Mouse (Mus musculus) limb, embryonic 15.5 days (tissue): Measurements from ENCODE around the gene Hist1h2ba. TPM values are rescaled to one million over a fixed set of nuclear protein-coding genes. Genes with fewer than 3 reads are reported as not detected.

Source experiments
- ATAC-seq: fragments of 200-750 bp; cut with Nextera tagmentation; 2 replicates; pipeline ENCODE4 v1.8.0; 2017; ENCODE audit warnings: low read depth, moderate TSS enrichment; ENCODE audit not compliant: insufficient number of reproducible peaks, low FRiP score, low TSS enrichment
- H3K27ac ChIP-seq: fragments of 300-500 bp; sonication (generic); 2 replicates; pipeline ENCODE4 v1.5.1; 2015; ENCODE audit warnings: moderate library complexity, mild to moderate bottlenecking, inconsistent platforms
- H3K27me3 ChIP-seq: fragments of 300-500 bp; sonication (generic); 2 replicates; pipeline ENCODE4 v1.6.1; 2015; ENCODE audit warnings: inconsistent platforms
- H3K36me3 ChIP-seq: fragments of 300-500 bp; sonication (generic); 2 replicates; pipeline ENCODE4 v1.6.1; 2015; ENCODE audit warnings: inconsistent platforms
- H3K4me1 ChIP-seq: fragments of 300-500 bp; sonication (generic); 2 replicates; pipeline ENCODE4 v1.6.1; 2015; ENCODE audit warnings: inconsistent platforms
- H3K4me2 ChIP-seq: fragments of 300-500 bp; sonication (generic); 2 replicates; pipeline ENCODE4 v1.6.1; 2015; ENCODE audit warnings: mild to moderate bottlenecking, inconsistent platforms
- H3K4me3 ChIP-seq: fragments of 300-500 bp; sonication (generic); 2 replicates; pipeline ENCODE4 v1.5.1; 2015; ENCODE audit warnings: mild to moderate bottlenecking, inconsistent platforms
- H3K9ac ChIP-seq: fragments of 300-500 bp; sonication (generic); 2 replicates; pipeline ENCODE4 v1.6.1; 2015; ENCODE audit warnings: inconsistent platforms
- H3K9me3 ChIP-seq: fragments of 300-500 bp; sonication (generic); 2 replicates; pipeline ENCODE4 v1.6.1; 2016; ENCODE audit warnings: inconsistent platforms
- WGBS: fragments of 180-500 bp; shearing (Covaris S2); methylation state at CpG from one replicate; pipeline ENCODE4 v1.1.7; 2015; 5-methylcytosine and 5-hydroxymethylcytosine counted together
- polyA plus RNA-seq: library from polyadenylated mRNA; unstranded; fragments of >200 nt; fragmentation: Nextera tagmentation; extraction: Ambion mirVana; gene quantifications from 2 replicates; pipeline ENCODE4 v1.2.1, GENCODE M21; 2015

Gene Hist1h2ba
- polyA plus RNA-seq, 1 experiment from 2014 or later, result not detected

GRCm38 (mm10) chr13:23930904-23931303 is 3.1 kb downstream of the Hist1h2ba start:
- H3K36me3 ChIP-seq, result no peaks in the 10 kb centered on the region
- WGBS, result 25% methylated on average over 11 of the region's 11 CpGs
- no peak overlapping the region for H3K9ac ChIP-seq
- no peak overlapping the region for H3K4me2 ChIP-seq
- no peak for ATAC-seq
- no peaks in the 10 kb centered on the region for H3K27me3 ChIP-seq
- H3K4me3 ChIP-seq, result no peak overlapping the region
- H3K9me3 ChIP-seq, result no peaks in the 10 kb centered on the region
- H3K27ac ChIP-seq, result no peak overlapping the region
- H3K4me1 ChIP-seq, result 0 out of 2 replicates have a peak, but pooled peaks cover 4% of the 10 kb centered on the region

GRCm38 (mm10) chr13:23930461-23930860 is 3.5 kb downstream of the Hist1h2ba start:
- Histone ChIP-seq H3K9ac (no peak overlapping the region), H3K27ac (no peak overlapping the region), H3K36me3 (no peaks in the 10 kb centered on the region), H3K4me2 (no peak overlapping the region), H3K9me3 (no peaks in the 10 kb centered on the region), H3K4me3 (no peak overlapping the region), H3K27me3 (no peaks in the 10 kb centered on the region), H3K4me1 (0 out of 2 replicates have a peak, but pooled peaks cover 4% of the 10 kb centered on the region)
- 78% methylated on average over 9 of the region's 9 CpGs for WGBS
- no peak for ATAC-seq

- H3K27me3 ChIP-seq, result no peaks in the 10 kb centered on the region
- H3K4me3 ChIP-seq, result no peak overlapping the region
- no peak overlapping the region for H3K4me2 ChIP-seq
- H3K9ac ChIP-seq, result no peak overlapping the region
- no peaks in the 10 kb centered on the region for H3K36me3 ChIP-seq
- H3K9me3 ChIP-seq, result no peaks in the 10 kb centered on the region
- WGBS, result 60% methylated on average over 3 of the region's 3 CpGs
- H3K4me1 ChIP-seq, result 0 out of 2 replicates have a peak, but pooled peaks cover 4% of the 10 kb centered on the region
- no peak overlapping the region for H3K27ac ChIP-seq
- ATAC-seq, result no peak
Measured at GRCm38 (mm10) chr13:23928637-23929036, 5.3 kb downstream of the Hist1h2ba start.

- H3K9me3 ChIP-seq, result no peaks in the 10 kb centered on the region
- ATAC-seq, result no peak
Measured at GRCm38 (mm10) chr13:23925792-23926191, 8.2 kb downstream of the Hist1h2ba start.

GRCm38 (mm10) chr13:23917674-23918073 is 16.3 kb downstream of the Hist1h2ba start:
- no peaks in the 10 kb centered on the region for H3K9me3 ChIP-seq
- no peak for ATAC-seq
- no peaks in the 10 kb centered on the region for H3K27me3 ChIP-seq
- no peak overlapping the region for H3K4me2 ChIP-seq
- no peaks in the 10 kb centered on the region for H3K4me1 ChIP-seq
- 76% methylated on average over 4 of the region's 4 CpGs for WGBS
- no peaks in the 10 kb centered on the region for H3K36me3 ChIP-seq
- no peak overlapping the region for H3K9ac ChIP-seq
- no peak overlapping the region for H3K4me3 ChIP-seq
- no peak overlapping the region for H3K27ac ChIP-seq

More at GRCm38 (mm10) chr13:23925792-23926191, 8.2 kb downstream of the Hist1h2ba start:
- Histone ChIP-seq H3K4me3 (no peak overlapping the region), H3K4me1 (no peaks in the 10 kb centered on the region), H3K36me3 (no peaks in the 10 kb centered on the region), H3K27ac (no peak overlapping the region), H3K9ac (no peak overlapping the region), H3K27me3 (no peaks in the 10 kb centered on the region), H3K4me2 (no peak overlapping the region)
- 71% methylated on average over 2 of the region's 2 CpGs for WGBS

- H3K9me3 ChIP-seq, result no peaks in the 10 kb centered on the region
- ATAC-seq, result no peak
- H3K4me2 ChIP-seq, result no peak overlapping the region
- no peak overlapping the region for H3K9ac ChIP-seq
- WGBS, result 78% methylated on average over 1 of the region's 1 CpGs
- no peak overlapping the region for H3K4me3 ChIP-seq
- no peak overlapping the region for H3K27ac ChIP-seq
- no peaks in the 10 kb centered on the region for H3K36me3 ChIP-seq
- H3K27me3 ChIP-seq, result no peaks in the 10 kb centered on the region
- no peaks in the 10 kb centered on the region for H3K4me1 ChIP-seq
Measured at GRCm38 (mm10) chr13:23916132-23916531, 17.8 kb downstream of the Hist1h2ba start.

- Histone ChIP-seq H3K27me3 (no peaks in the 10 kb centered on the region), H3K4me2 (no peak within 1 kb of the TSS), H3K27ac (no peak within 1 kb of the TSS), H3K36me3 (no peaks in the 10 kb centered on the region), H3K9ac (no peak within 1 kb of the TSS), H3K4me3 (no peak within 1 kb of the TSS), H3K9me3 (no peaks in the 10 kb centered on the region), H3K4me1 (no peaks in the 10 kb centered on the region)
- ATAC-seq, result no peak
- 60% methylated on average over 9 of the region's 9 CpGs for WGBS
Measured at GRCm38 (mm10) chr13:23914376-23915167, 19.4 kb downstream of the Hist1h2ba start, which contains the start of gene Slc17a4. Gene Slc17a4 (minus strand): TSS chr13:23915009.

GRCm38 (mm10) chr13:23913791-23914306 is 20.1 kb downstream of the Hist1h2ba start:
- Histone ChIP-seq H3K36me3 (no peaks in the 10 kb centered on the region), H3K4me3 (no peak overlapping the region), H3K27me3 (no peaks in the 10 kb centered on the region), H3K9me3 (no peaks in the 10 kb centered on the region), H3K4me1 (no peaks in the 10 kb centered on the region), H3K4me2 (no peak overlapping the region), H3K9ac (no peak overlapping the region), H3K27ac (no peak overlapping the region)
- WGBS, result 51% methylated on average over 6 of the region's 6 CpGs
- ATAC-seq, result no peak

GRCm38 (mm10) chr13:23911335-23911734 is 22.6 kb downstream of the Hist1h2ba start:
- Histone ChIP-seq H3K36me3 (no peaks in the 10 kb centered on the region), H3K4me2 (no peak overlapping the region), H3K9ac (no peak overlapping the region), H3K4me1 (no peaks in the 10 kb centered on the region), H3K27me3 (no peaks in the 10 kb centered on the region), H3K27ac (no peak overlapping the region), H3K9me3 (no peaks in the 10 kb centered on the region), H3K4me3 (no peak overlapping the region)
- WGBS, result 76% methylated on average over 5 of the region's 5 CpGs
- ATAC-seq, result no peak

- Histone ChIP-seq H3K9ac (no peak overlapping the region), H3K4me1 (no peaks in the 10 kb centered on the region), H3K4me2 (no peak overlapping the region), H3K9me3 (no peaks in the 10 kb centered on the region), H3K27ac (no peak overlapping the region), H3K27me3 (no peaks in the 10 kb centered on the region), H3K36me3 (no peaks in the 10 kb centered on the region), H3K4me3 (no peak overlapping the region)
- 77% methylated on average over 5 of the region's 5 CpGs for WGBS
- no peak for ATAC-seq
Measured at GRCm38 (mm10) chr13:23910121-23910520, 23.8 kb downstream of the Hist1h2ba start.

GRCm38 (mm10) chr13:23906906-23907305 is 27.1 kb downstream of the Hist1h2ba start:
- no peaks in the 10 kb centered on the region for H3K9me3 ChIP-seq
- H3K27ac ChIP-seq, result no peak overlapping the region
- ATAC-seq, result no peak
- no peak overlapping the region for H3K9ac ChIP-seq
- WGBS, result 94% methylated on average over 5 of the region's 5 CpGs
- no peak overlapping the region for H3K4me3 ChIP-seq
- H3K4me1 ChIP-seq, result no peaks in the 10 kb centered on the region
- no peaks in the 10 kb centered on the region for H3K27me3 ChIP-seq
- no peak overlapping the region for H3K4me2 ChIP-seq
- H3K36me3 ChIP-seq, result no peaks in the 10 kb centered on the region

GRCm38 (mm10) chr13:23898242-23898641 is 35.7 kb downstream of the Hist1h2ba start:
- H3K36me3 ChIP-seq, result no peaks in the 10 kb centered on the region
- no peaks in the 10 kb centered on the region for H3K4me1 ChIP-seq
- no peaks in the 10 kb centered on the region for H3K9me3 ChIP-seq
- 56% methylated on average over 6 of the region's 6 CpGs for WGBS
- H3K27ac ChIP-seq, result no peak overlapping the region
- no peak for ATAC-seq
- no peak overlapping the region for H3K9ac ChIP-seq
- no peaks in the 10 kb centered on the region for H3K27me3 ChIP-seq
- H3K4me3 ChIP-seq, result no peak overlapping the region
- no peak overlapping the region for H3K4me2 ChIP-seq
